Mouse (Mus musculus) right cerebral cortex, postnatal 4 days (tissue): ENCODE results near the gene Gm17349.
"Not testable (repeated sequence)": the region's sequence is repeated elsewhere in the genome, so short reads cannot be mapped to it uniquely, and the experiment has no call there.

Experiments
- DNase-seq: peaks from one replicate; pipeline ENCODE4 v3.0.0-alpha.2; 2022

The Gm17349 gene

GRCm38 (mm10) chr15:99705440-99706048 is at the start of gene Gm17349:
Gene Gm17349 (minus strand): TSS chr15:99705490.
- DNase-seq = peak; percentile 63

- no peak for DNase-seq
Measured at GRCm38 (mm10) chr15:99754204-99754603, 48.9 kb upstream of the Gm17349 start.

- DNase-seq = no peak
Measured at GRCm38 (mm10) chr15:99740229-99740628, 34.9 kb upstream of the Gm17349 start.

GRCm38 (mm10) chr15:99736675-99737074 is 31.4 kb upstream of the Gm17349 start:
- DNase-seq = no peak

GRCm38 (mm10) chr15:99735631-99736030 is 30.3 kb upstream of the Gm17349 start:
- peak; percentile 100 for DNase-seq

- no peak for DNase-seq
Measured at GRCm38 (mm10) chr15:99733186-99733585, 27.9 kb upstream of the Gm17349 start.

GRCm38 (mm10) chr15:99731678-99732077 is 26.4 kb upstream of the Gm17349 start:
- no peak for DNase-seq

- no peak for DNase-seq
Measured at GRCm38 (mm10) chr15:99731167-99731566, 25.9 kb upstream of the Gm17349 start.

GRCm38 (mm10) chr15:99729056-99729783 is 23.9 kb upstream of the Gm17349 start:
- no peak for DNase-seq

- DNase-seq = no peak
Measured at GRCm38 (mm10) chr15:99728211-99728610, 22.9 kb upstream of the Gm17349 start.

- DNase-seq = no peak
Measured at GRCm38 (mm10) chr15:99727525-99727924, 22.2 kb upstream of the Gm17349 start.

GRCm38 (mm10) chr15:99727039-99727438 is 21.7 kb upstream of the Gm17349 start:
- not testable (repeated sequence) for DNase-seq

- DNase-seq = no peak
Measured at GRCm38 (mm10) chr15:99726549-99726948, 21.3 kb upstream of the Gm17349 start.

- DNase-seq = peak; percentile 92
Measured at GRCm38 (mm10) chr15:99725341-99726155, 20.3 kb upstream of the Gm17349 start, which contains the start of gene Cox14. Gene Cox14 (plus strand): TSS chr15:99725618.

- DNase-seq = no peak
Measured at GRCm38 (mm10) chr15:99724292-99725021, 19.2 kb upstream of the Gm17349 start.

GRCm38 (mm10) chr15:99723515-99724291 is 18.4 kb upstream of the Gm17349 start:
- no peak for DNase-seq

GRCm38 (mm10) chr15:99723120-99723514 is 17.8 kb upstream of the Gm17349 start:
- no peak for DNase-seq

- DNase-seq = no peak
Measured at GRCm38 (mm10) chr15:99721921-99722743, 16.8 kb upstream of the Gm17349 start.

GRCm38 (mm10) chr15:99719865-99720264 is 14.6 kb upstream of the Gm17349 start:
- DNase-seq = no peak

- no peak for DNase-seq
Measured at GRCm38 (mm10) chr15:99718461-99719021, 13.3 kb upstream of the Gm17349 start.
